Mouse (Mus musculus) hindbrain, embryonic 13.5 days (tissue): Measurements from ENCODE around the gene Kiz. TPM values are rescaled to one million over a fixed set of nuclear protein-coding genes. Genes with fewer than 3 reads are reported as not detected.

ENCODE experiments used
- ATAC-seq: fragments of 200-750 bp; cut with Nextera tagmentation; 2 replicates; pipeline ENCODE4 v1.8.0; 2017; ENCODE audit warnings: moderate TSS enrichment; ENCODE audit not compliant: low FRiP score
- H3K27ac ChIP-seq: fragments of 300-500 bp; sonication (generic); 2 replicates; pipeline ENCODE4 v1.5.1; 2015; ENCODE audit warnings: inconsistent platforms, mild to moderate bottlenecking, moderate library complexity
- H3K27me3 ChIP-seq: fragments of 300-500 bp; sonication (generic); 2 replicates; pipeline ENCODE4 v1.6.1; 2015; ENCODE audit warnings: mild to moderate bottlenecking, inconsistent platforms
- H3K36me3 ChIP-seq: fragments of 300-500 bp; sonication (generic); 2 replicates; pipeline ENCODE4 v1.6.1; 2015; ENCODE audit warnings: mild to moderate bottlenecking, inconsistent platforms
- H3K4me1 ChIP-seq: fragments of 300-500 bp; sonication (generic); replicated peaks from 2 replicates; pipeline ENCODE4 v1.6.1; 2015; ENCODE audit warnings: inconsistent platforms
- H3K4me2 ChIP-seq: fragments of 300-500 bp; sonication (generic); 2 replicates; pipeline ENCODE4 v1.6.1; 2015; ENCODE audit warnings: inconsistent platforms, mild to moderate bottlenecking, moderate library complexity
- H3K4me3 ChIP-seq: fragments of 300-500 bp; sonication (generic); 2 replicates; pipeline ENCODE4 v1.5.1; 2015; ENCODE audit warnings: mild to moderate bottlenecking, inconsistent platforms
- H3K9ac ChIP-seq: fragments of 300-500 bp; sonication (generic); 2 replicates; pipeline ENCODE4 v1.6.1; 2015; ENCODE audit warnings: mild to moderate bottlenecking, inconsistent platforms
- H3K9me3 ChIP-seq: fragments of 300-500 bp; sonication (generic); 2 replicates; pipeline ENCODE4 v1.6.1; 2016; ENCODE audit warnings: inconsistent platforms
- WGBS: fragments of 180-500 bp; shearing (Covaris S2); methylation state at CpG from one replicate; pipeline ENCODE4 v1.1.7; 2015; 5-methylcytosine and 5-hydroxymethylcytosine counted together
- polyA plus RNA-seq: library from polyadenylated mRNA; unstranded; fragments of >200 nt; fragmentation: Nextera tagmentation; extraction: Ambion mirVana; gene quantifications from 2 replicates; pipeline ENCODE4 v1.2.1, GENCODE M21; 2015

Kiz gene
- polyA plus RNA-seq, result 28.3 and 28.8 TPM in 2 replicates

DNA sequence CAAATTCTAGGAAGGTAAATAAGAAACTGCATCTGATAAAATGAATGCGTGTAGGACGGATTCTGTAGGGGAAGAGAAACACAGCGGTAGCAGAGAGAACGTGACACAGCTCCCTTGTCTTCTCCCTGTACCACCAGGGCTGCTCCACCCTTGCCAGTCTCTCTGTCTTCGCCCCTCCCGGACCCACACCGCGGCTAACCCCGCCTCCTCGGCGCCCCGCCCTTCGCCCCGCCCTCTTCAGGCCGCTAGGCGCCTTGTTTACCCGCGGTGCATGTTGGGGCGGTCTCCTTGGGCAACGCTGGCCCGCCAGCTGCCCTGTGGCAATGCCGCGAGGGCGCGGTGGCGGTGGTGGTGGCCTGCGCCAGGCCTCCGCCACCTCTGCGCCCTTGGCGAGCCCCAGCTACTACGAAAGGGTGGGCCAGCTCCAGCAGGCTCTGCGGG lies at the start of gene Kiz:
Gene Kiz (plus strand): TSS at position 266 of the 441 bp plus-strand sequence.
- H3K27ac ChIP-seq, result peak within 1 kb of the TSS; percentile 88
- peak within 1 kb of the TSS; percentile 70 for H3K4me2 ChIP-seq
- H3K27me3 ChIP-seq, result peaks cover 4% of the 10 kb centered on the region; the same call in 1 of the 2 replicates
- H3K4me3 ChIP-seq, result peak within 1 kb of the TSS; percentile 80
- no peaks in the 10 kb centered on the region for H3K36me3 ChIP-seq
- ATAC-seq, result peak; percentile 98
- no peaks in the 10 kb centered on the region for H3K9me3 ChIP-seq
- H3K4me1 ChIP-seq, result peaks cover 11% of the 10 kb centered on the region; the same call in 1 of the 2 replicates
- H3K9ac ChIP-seq, result peak within 1 kb of the TSS; percentile 86
- under 1% methylated on average over 32 of the region's 32 CpGs for WGBS

DNA sequence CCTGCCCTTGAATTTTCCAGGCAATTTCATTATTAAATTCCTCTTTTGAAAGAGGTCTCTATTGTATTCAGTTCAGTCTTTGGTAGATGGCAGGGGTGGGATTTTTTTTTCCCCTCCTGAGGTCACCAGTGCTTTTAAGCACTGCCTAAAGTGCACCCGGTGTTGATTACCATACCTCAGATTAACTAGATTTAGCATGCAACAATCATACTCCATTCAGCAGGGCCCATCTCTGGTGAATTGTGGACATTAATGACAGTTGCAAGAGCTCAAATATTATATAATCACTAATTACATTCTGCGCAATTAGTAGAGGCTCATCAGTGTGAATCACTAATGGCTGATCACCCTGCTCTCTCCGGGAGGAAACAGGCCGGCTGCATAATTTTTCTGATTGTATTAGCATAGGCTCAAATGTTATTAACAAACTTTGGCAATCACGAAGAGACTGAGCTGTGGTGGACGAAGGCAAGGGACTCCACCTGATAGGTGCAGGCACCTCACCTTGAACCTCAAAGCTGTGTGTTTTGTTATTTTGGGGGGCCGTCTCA lies 45.9 kb upstream of the Kiz start:
- no peaks in the 10 kb centered on the region for H3K9me3 ChIP-seq
- H3K4me2 ChIP-seq, result no peak overlapping the region
- H3K36me3 ChIP-seq, result no peaks in the 10 kb centered on the region
- WGBS, result 68% methylated on average over 7 of the region's 7 CpGs
- no peaks in the 10 kb centered on the region for H3K27me3 ChIP-seq
- H3K4me1 ChIP-seq, result peaks cover 11% of the 10 kb centered on the region
- peak; percentile 59; the same call in 1 of the 2 replicates for ATAC-seq
- H3K9ac ChIP-seq, result no peak overlapping the region
- H3K4me3 ChIP-seq, result no peak overlapping the region
- no peak overlapping the region for H3K27ac ChIP-seq

DNA sequence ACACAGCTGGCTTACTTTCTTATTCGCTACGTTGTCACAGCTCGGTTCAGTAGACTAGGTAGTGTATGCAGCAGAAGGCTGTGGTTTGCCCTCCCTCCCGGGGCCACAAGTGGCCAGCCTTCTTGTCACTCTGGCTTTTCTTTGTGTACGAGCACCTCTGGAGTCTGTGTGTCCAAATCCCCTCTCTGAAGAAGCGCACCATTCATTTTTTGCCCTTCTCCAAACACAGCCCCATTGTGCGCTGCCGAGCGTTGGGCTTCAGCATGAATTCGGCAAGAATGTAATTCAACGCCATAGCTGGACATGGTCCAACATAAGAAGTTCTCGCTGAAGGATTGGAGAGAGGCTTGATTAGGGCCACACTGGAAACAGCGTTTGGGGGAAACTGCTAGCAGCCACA lies 45.0 kb upstream of the Kiz start:
- no peak overlapping the region; the same call in 1 of the 2 replicates for H3K27ac ChIP-seq
- no peaks in the 10 kb centered on the region for H3K36me3 ChIP-seq
- ATAC-seq, result peak; percentile 69
- H3K27me3 ChIP-seq, result no peaks in the 10 kb centered on the region
- no peak overlapping the region for H3K4me3 ChIP-seq
- peaks cover 11% of the 10 kb centered on the region for H3K4me1 ChIP-seq
- no peaks in the 10 kb centered on the region for H3K9me3 ChIP-seq
- 52% methylated on average over 13 of the region's 13 CpGs for WGBS
- H3K4me2 ChIP-seq, result peak overlapping the region; percentile 25
- no peak overlapping the region for H3K9ac ChIP-seq

DNA sequence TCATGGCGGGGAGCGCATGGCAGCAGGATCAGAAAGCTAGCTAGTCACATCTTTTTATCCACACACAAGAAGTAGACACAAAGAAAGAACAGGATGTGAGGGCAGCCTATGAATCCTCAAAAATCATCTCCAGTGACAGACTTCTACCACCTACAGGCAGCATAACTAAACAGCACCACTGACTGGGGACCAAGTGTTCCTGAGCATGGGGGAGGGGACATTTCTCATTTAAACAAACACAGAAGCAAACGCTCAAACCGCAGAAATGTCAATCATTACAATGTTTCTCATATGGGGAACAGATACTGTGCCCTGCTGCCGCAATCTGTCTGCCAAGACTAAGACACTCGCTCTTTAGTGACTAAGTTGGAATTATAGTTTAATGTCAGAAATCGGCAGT lies 40.7 kb upstream of the Kiz start:
- 85% methylated on average over 7 of the region's 7 CpGs for WGBS
- no peaks in the 10 kb centered on the region; the same call in 1 of the 2 replicates for H3K27me3 ChIP-seq
- no peaks in the 10 kb centered on the region for H3K9me3 ChIP-seq
- no peak overlapping the region for H3K4me2 ChIP-seq
- no peak overlapping the region for H3K27ac ChIP-seq
- H3K4me3 ChIP-seq, result no peak overlapping the region
- H3K4me1 ChIP-seq, result peaks cover 4% of the 10 kb centered on the region; the same call in 1 of the 2 replicates
- no peaks in the 10 kb centered on the region for H3K36me3 ChIP-seq
- no peak overlapping the region for H3K9ac ChIP-seq
- no peak for ATAC-seq

DNA sequence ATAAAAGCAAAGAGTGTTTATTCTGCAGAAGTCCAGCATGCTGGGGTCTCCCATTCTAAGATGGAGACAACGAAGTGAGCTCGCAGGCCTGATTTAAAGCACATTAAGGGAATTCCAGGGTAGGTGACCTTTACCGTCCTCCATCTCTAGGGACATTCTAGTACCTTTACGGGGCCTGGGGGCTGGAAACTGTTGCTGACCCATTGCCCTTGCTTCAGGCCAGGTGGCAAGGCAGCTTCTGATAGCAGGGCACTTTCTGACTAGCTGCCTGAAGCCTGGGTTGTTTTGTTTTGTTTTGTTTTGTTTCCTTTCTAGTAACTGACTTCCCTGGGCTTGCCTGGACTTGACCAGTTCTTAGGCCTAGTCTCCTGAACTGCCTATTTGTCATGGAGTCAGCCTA lies 36.6 kb upstream of the Kiz start:
- Histone ChIP-seq H3K4me1 (peaks cover 10% of the 10 kb centered on the region), H3K4me3 (no peak overlapping the region), H3K4me2 (no peak overlapping the region), H3K27ac (no peak overlapping the region), H3K9ac (no peak overlapping the region), H3K36me3 (no peaks in the 10 kb centered on the region), H3K27me3 (peaks cover 20% of the 10 kb centered on the region; the same call in 1 of the 2 replicates), H3K9me3 (no peaks in the 10 kb centered on the region)
- no peak for ATAC-seq
- 89% methylated on average over 4 of the region's 4 CpGs for WGBS

DNA sequence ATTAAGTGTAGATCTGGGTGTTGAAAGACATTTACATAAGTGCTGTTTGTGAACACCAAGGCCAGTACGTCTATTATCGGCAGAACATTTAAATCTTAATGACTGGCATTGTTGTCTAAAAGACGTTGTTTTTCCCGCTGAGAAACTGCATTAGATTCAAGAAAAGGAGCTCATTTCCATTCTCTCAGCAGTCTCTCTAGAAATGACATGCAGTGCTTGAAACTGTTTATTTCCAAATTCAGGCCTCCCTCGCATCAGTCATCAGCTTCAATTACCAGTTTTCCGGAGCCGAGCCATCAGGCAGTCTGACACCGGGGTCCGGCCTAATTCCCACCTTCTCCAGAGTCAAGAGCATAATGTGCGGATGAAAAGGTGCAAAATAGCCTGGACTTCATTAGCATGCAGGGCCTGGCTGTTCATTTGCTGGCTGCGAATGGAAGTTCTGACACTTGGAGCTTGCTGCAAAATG lies 32.1 kb upstream of the Kiz start:
- H3K36me3 ChIP-seq, result no peaks in the 10 kb centered on the region
- peak overlapping the region; percentile 19; the same call in 1 of the 2 replicates for H3K4me2 ChIP-seq
- peaks cover 11% of the 10 kb centered on the region for H3K4me1 ChIP-seq
- peaks cover 47% of the 10 kb centered on the region for H3K27me3 ChIP-seq
- H3K27ac ChIP-seq, result no peak overlapping the region
- H3K4me3 ChIP-seq, result no peak overlapping the region
- WGBS, result 21% methylated on average over 11 of the region's 11 CpGs
- H3K9me3 ChIP-seq, result no peaks in the 10 kb centered on the region
- no peak for ATAC-seq
- H3K9ac ChIP-seq, result 0 out of 2 replicates have a peak overlapping the region, but pooled peaks have one; percentile 14

DNA sequence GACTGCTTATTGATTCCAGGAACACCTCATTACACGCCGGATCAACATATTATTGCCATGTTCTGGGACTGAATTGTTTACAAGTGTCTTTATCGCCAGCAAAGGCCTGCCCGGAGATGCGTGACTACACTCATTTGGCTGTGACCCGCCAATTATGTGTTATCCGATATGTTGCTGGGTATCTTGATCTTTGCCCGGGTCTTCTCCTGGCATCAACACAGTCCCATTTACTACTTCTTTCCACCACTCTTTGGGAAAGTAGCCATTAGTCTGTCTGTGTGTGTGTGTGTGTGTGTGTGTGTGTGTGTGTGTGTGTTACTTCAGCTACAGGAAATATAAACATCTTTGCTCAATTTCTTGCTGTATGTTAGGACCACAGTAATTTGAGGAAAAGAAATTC lies 31.6 kb upstream of the Kiz start:
- Histone ChIP-seq H3K4me2 (peak overlapping the region; percentile 19; the same call in 1 of the 2 replicates), H3K4me3 (no peak overlapping the region), H3K27me3 (peaks cover 52% of the 10 kb centered on the region), H3K9ac (0 out of 2 replicates have a peak overlapping the region, but pooled peaks have one; percentile 14), H3K36me3 (no peaks in the 10 kb centered on the region), H3K9me3 (no peaks in the 10 kb centered on the region), H3K27ac (no peak overlapping the region), H3K4me1 (peaks cover 11% of the 10 kb centered on the region)
- WGBS, result 33% methylated on average over 8 of the region's 8 CpGs
- ATAC-seq, result no peak; the same call in 1 of the 2 replicates

DNA sequence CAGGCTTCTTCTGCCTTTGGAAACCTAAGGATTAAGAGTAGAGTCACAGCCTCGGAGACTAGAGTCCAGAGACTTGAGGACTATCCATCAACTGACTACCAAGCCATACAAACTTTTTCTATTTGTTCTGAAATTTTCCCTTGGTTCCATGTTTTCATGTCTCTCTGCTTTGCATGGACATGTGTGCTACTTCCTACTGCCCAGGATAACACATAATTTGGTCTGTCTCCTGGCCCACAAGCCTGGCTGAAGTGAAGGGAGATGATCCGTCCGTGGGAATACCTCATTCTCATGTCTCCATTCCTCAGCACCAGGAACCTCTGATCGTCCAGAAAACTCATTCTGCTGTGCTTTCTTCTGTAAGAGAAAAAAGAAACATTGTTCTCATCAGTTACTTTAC lies 27.7 kb upstream of the Kiz start:
- no peak overlapping the region for H3K4me2 ChIP-seq
- no peaks in the 10 kb centered on the region for H3K36me3 ChIP-seq
- 88% methylated on average over 4 of the region's 4 CpGs for WGBS
- H3K9ac ChIP-seq, result no peak overlapping the region
- H3K4me1 ChIP-seq, result peaks cover 15% of the 10 kb centered on the region
- no peak overlapping the region for H3K4me3 ChIP-seq
- H3K9me3 ChIP-seq, result no peaks in the 10 kb centered on the region
- peaks cover 70% of the 10 kb centered on the region for H3K27me3 ChIP-seq
- H3K27ac ChIP-seq, result no peak overlapping the region
- ATAC-seq, result no peak

DNA sequence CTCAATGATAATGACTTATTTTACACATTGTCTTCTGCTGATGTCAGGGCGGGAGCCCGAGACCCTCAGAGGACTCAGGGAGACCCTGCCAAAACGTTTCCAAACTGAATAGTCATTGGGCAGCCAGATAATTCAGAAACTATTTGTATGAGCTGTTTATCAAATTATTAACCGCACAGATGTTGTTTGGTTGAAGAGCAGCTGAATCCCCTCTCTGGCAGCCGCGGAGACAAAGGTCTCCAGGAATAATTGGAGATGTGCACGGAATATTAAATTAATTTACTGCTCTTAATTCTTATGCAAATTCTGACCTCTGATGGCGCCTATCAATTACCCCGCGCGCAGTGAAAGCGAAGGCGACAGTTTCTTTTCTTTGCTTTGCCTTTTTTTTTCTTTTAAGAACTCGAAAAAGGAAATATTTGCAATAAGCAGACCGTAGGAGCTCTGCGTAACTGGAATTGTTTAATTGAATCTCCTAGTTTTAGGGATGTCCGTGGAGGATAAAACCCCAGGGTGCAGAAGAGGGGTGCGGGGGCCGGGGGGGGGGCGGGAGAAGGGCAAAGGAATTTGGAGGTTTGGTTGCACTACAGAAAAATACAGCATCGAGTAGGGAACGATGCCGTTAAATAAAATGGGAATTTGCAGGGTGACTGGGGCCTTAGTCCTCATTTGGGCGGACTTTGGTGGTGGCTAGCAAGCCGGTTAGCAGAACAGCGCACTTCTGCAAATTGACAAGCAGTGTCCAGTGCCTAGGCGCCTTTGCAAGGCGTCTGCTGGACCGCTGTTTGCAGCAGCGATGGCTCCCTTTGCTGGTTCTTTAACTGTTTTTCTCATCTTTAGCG lies 22.2 kb upstream of the Kiz start:
- H3K27ac ChIP-seq, result peak overlapping the region; percentile 78
- H3K9ac ChIP-seq, result peak overlapping the region; percentile 64
- no peak for ATAC-seq
- peak overlapping the region; percentile 56 for H3K4me2 ChIP-seq
- H3K4me3 ChIP-seq, result peak overlapping the region; percentile 34
- peaks cover 77% of the 10 kb centered on the region for H3K27me3 ChIP-seq
- peaks cover 43% of the 10 kb centered on the region for H3K4me1 ChIP-seq
- H3K36me3 ChIP-seq, result no peaks in the 10 kb centered on the region
- 2% methylated on average over 31 of the region's 31 CpGs for WGBS
- H3K9me3 ChIP-seq, result no peaks in the 10 kb centered on the region

DNA sequence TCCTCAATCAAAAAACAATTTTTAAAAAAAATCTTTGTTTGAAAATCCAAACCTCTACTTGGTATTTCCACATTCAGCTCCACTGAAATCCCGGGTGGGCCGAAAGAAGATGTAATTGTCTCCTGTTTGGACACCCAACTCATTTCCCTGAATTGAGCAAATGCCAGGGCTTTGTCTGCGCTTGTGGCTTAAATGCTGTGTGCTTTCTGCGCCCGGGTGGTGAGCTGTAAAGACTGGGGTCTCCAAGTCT lies 21.7 kb upstream of the Kiz start:
- peak overlapping the region; percentile 64 for H3K9ac ChIP-seq
- under 1% methylated on average over 5 of the region's 5 CpGs for WGBS
- H3K27ac ChIP-seq, result peak overlapping the region; percentile 78
- H3K9me3 ChIP-seq, result no peaks in the 10 kb centered on the region
- peaks cover 77% of the 10 kb centered on the region for H3K27me3 ChIP-seq
- no peaks in the 10 kb centered on the region for H3K36me3 ChIP-seq
- peaks cover 49% of the 10 kb centered on the region for H3K4me1 ChIP-seq
- peak overlapping the region; percentile 56 for H3K4me2 ChIP-seq
- no peak for ATAC-seq
- peak overlapping the region; percentile 34 for H3K4me3 ChIP-seq

DNA sequence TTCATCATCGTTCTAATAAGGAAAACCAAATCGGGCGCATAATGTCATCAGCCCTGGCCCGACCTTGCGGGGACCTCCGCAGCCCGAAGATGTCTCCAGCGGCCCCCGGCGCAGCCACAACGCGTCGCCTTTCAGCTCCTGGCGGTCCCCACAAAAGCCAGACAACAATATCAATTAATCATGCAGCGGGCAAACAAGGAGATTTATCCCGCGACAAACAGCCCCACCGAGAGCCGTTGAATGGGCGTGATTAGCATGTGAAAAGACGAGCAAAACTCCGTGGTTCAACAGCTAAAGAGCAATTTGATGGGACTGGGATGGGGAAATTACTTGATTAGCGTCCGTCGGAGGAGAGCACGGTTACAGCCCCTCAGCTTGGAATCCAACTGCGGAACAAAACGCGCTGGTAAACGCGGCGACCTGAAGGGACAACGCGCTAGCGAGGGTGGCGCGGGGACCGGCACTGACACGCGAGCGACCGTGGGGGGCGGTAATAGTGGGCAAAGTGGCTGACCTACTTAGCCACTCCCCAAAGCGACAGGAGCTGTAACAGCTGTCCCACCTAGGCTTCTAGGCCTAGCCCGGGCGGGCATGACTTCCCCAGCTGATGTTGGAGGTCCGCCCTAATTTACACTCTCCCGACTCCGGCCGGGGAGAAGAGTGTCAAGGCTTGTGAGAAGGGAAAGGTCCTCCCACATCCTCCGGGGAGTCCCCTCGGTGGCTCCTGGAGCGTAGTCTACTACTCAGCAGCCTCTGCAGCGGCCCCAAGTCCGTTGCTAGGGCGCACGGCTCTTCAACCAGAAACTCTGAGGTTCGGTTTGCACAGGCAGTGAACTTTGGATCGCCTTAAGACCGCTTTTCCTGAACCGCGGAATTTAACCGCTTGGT lies 21.1 kb upstream of the Kiz start:
- Histone ChIP-seq H3K27me3 (peaks cover 78% of the 10 kb centered on the region), H3K36me3 (no peaks in the 10 kb centered on the region)

More for the DNA sequence above, 21.1 kb upstream of the Kiz start:
- Histone ChIP-seq H3K27ac (peak overlapping the region; percentile 78), H3K4me1 (peaks cover 55% of the 10 kb centered on the region), H3K9ac (peak overlapping the region; percentile 64), H3K4me3 (peak overlapping the region; percentile 34), H3K9me3 (no peaks in the 10 kb centered on the region), H3K4me2 (peak overlapping the region; percentile 56)
- ATAC-seq, result peak; percentile 64
- under 1% methylated on average over 63 of the region's 63 CpGs for WGBS
